Mouse (Mus musculus) right cerebral cortex, postnatal 4 days (tissue): ENCODE measurements around the gene Rfc1.
"Not testable (repeated sequence)": the region's sequence is repeated elsewhere in the genome, so short reads cannot be mapped to it uniquely, and the experiment has no call there.

Experiments used
- DNase-seq: peaks from one replicate; pipeline ENCODE4 v3.0.0-alpha.2; 2022

Rfc1 gene

GRCm38 (mm10) chr5:65298167-65298950, 37.1 kb downstream of the Rfc1 start:
- no peak for DNase-seq

GRCm38 (mm10) chr5:65294270-65294669, 41.2 kb downstream of the Rfc1 start:
- no peak for DNase-seq

- DNase-seq: no peak
Measured at GRCm38 (mm10) chr5:65293627-65294026, 41.8 kb downstream of the Rfc1 start.

- DNase-seq: not testable (repeated sequence)
Measured at GRCm38 (mm10) chr5:65289009-65289408, 46.5 kb downstream of the Rfc1 start.

GRCm38 (mm10) chr5:65287751-65288701, 47.4 kb downstream of the Rfc1 start:
- DNase-seq: no peak

GRCm38 (mm10) chr5:65284171-65284570, 51.3 kb downstream of the Rfc1 start:
- DNase-seq: no peak

- no peak for DNase-seq
Measured at GRCm38 (mm10) chr5:65281216-65281615, 54.3 kb downstream of the Rfc1 start.

GRCm38 (mm10) chr5:65279133-65279651, 56.3 kb downstream of the Rfc1 start:
- DNase-seq: no peak

- DNase-seq: no peak
Measured at GRCm38 (mm10) chr5:65273966-65274365, 61.5 kb downstream of the Rfc1 start.

GRCm38 (mm10) chr5:65257910-65258505, 77.5 kb downstream of the Rfc1 start:
- DNase-seq: no peak

GRCm38 (mm10) chr5:65250185-65250855, 85.2 kb downstream of the Rfc1 start:
- DNase-seq: no peak

- DNase-seq: no peak
Measured at GRCm38 (mm10) chr5:65247296-65247695, 88.2 kb downstream of the Rfc1 start.

GRCm38 (mm10) chr5:65242740-65243139, 92.7 kb downstream of the Rfc1 start:
- peak; percentile 44 for DNase-seq

- no peak for DNase-seq
Measured at GRCm38 (mm10) chr5:65231289-65232003, 104.0 kb downstream of the Rfc1 start.

- DNase-seq: no peak
Measured at GRCm38 (mm10) chr5:65224056-65224455, 111.4 kb downstream of the Rfc1 start.

- DNase-seq: no peak
Measured at GRCm38 (mm10) chr5:65221037-65221436, 114.4 kb downstream of the Rfc1 start.

- no peak for DNase-seq
Measured at GRCm38 (mm10) chr5:65217305-65218269, 117.9 kb downstream of the Rfc1 start.

- DNase-seq: peak; percentile 39
Measured at GRCm38 (mm10) chr5:65213321-65213720, 122.1 kb downstream of the Rfc1 start.
